Mouse (Mus musculus) retina, adult 2 months (tissue): ENCODE results near the gene M6pr.

Experiments
- DNase-seq: peaks from one replicate; pipeline ENCODE4 v3.0.0-alpha.2; 2012; ENCODE audit warnings: low read depth, low spot score

M6pr gene

DNA sequence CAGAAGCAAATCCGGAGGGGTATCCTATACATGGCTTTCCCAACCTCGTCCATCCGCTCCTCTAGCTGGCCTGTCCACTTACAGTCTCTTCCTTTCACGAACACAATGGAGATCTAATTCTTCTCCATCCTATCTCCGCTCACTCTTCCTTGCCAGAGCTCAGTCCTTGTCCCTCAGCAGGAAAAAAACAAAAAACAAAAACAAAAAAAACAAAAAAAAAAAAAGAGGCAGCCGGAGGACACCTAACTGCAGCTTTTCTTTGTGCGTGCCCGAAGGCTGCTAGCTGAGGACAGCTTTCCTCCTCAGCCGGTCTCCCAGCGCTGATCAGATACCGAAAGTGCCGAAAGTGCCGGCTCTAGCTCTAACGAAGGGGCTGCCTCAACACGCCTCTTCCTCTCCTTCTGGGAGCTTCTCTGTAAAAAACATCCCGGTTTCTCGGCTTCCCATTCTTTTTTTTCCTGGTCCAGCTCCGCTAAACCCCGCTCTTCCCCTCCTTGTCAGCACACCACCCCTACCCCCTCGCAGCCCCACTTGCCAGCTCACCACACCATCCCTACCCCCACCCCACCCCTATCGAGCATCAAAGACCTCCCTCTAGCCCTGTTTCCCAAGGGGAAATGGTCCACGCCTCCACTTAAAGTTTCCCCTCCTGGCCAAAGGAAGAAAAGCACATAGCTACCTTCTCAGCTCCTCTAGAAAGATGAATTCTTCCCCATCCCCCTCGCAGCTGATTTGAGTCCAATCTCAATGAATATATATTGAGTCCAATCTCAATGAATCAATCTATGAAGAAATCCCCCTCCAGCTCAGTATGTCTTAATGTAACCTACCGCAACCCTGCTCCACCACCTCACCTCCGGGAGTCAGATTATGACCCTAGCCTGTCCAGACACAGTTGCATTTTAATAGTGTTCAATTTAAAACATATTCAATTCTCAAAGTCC is 11.0 kb upstream of the M6pr start:
- DNase-seq = no peak

DNA sequence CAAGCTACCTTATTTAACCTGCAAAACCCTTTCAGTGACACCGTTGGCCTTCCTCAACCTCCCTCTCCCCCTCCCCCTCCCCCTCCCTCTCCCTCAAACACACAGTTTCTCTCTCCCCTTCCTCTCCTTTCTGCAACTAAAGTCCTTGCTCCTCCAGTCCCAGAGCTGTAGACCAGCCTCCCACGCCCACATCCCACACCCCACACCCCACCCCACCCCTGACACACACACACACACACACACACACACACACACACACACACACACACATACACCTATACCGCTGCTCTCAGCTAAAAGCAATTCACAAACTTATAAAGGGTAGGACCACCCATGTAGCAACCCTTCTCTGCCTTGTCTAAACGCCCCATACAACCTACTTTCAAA is 10.3 kb upstream of the M6pr start:
- DNase-seq = no peak

DNA sequence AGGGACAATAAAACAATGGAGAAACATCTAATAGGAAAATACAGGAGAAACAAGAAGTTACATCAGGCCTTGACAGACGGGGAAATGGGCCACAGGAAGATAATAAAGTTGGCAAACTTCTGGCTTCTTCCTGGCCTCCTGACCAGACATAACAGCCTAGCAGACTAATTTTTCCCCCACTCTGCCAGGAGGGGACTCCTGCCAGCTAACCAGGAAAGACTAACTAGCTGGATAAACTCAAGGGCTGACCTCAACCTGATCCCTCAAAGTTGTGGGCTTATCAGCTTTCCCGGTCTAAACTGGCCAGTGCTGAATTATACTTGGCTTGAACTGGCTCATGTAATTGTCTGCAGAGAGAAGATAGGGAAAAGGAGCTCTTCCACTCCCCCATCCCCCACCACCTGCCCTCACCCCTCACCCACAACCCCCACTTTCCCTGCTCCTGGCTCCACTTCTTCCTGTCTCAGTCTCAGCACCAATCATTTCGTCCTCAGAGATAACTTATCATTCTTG is 8.8 kb upstream of the M6pr start:
- no peak for DNase-seq

DNA sequence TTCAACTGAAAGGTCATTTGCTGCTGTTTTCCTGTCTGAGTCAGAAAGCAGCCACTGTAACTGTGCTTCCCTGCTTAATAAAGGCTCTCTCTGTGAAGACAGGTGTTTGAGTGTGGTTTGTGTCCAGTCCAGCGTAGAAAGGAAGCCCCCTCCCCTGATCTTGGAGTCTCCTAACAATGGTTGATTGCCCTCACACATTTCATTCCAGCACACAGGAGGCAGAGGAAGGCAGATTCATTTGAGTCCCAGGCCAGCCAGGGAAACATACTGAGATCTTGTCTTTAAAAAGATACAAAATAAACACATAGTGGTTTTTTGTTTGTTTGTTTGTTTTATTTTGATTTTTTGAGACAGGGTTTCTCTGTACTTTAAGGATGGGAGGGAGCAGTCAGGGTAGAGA is 6.4 kb upstream of the M6pr start:
- no peak for DNase-seq

DNA sequence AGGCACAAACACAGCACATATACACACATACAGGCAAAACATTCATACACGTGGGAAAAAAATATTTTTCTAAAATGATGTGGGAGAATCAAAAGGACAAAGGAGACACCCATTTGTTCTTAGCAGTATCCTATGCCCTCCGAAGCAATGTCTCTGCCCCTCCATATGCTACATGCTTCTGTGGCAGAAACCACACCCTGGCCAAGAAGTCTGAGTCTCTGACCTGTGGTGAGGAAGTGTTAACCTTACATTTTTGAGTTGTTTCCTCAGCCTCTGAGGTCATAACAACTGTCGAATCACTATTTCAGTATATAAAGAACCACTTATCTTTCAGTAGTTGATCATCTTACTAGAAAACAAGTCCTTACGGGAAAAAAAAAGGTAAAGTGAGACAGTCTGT is 5.9 kb upstream of the M6pr start:
- DNase-seq = no peak

DNA sequence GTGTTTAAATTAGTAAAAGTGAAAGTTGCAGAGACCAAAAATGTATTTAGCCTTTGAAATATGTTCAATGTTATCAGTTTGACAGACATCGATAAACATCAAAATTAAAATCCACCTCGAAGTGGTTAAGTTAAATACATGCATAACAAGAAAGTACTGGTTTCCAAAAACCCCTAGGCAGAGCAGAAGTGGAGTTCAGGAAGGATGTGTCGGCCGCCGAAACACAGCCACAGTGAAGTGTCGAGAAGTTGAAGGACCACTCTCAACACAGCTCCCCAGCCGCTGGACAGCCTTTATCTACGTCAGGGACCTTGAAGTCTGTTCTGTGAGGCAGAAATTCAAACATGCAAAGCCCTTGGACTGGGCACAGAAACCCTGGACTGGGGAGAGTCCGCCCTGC is 5.0 kb upstream of the M6pr start:
- no peak for DNase-seq

DNA sequence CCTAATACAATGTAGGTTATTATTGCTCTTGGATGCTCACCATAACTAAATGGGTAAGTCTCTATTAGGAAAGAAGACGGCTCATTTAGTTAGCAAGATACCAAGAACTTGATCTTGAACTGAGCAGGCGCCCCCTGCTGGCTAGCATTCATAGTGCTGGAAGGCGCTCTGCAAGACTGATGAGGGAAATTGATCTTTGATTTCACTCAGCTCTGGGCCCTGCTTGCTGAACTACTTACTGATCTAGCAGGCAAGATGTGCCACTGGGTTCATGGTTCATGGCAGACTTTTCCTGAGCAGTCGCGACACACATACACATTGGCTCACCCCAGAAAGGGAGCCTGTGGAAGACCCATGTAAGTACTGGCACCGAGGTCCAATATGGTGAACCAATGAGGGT is 4.2 kb upstream of the M6pr start:
- DNase-seq = peak; percentile 32

DNA sequence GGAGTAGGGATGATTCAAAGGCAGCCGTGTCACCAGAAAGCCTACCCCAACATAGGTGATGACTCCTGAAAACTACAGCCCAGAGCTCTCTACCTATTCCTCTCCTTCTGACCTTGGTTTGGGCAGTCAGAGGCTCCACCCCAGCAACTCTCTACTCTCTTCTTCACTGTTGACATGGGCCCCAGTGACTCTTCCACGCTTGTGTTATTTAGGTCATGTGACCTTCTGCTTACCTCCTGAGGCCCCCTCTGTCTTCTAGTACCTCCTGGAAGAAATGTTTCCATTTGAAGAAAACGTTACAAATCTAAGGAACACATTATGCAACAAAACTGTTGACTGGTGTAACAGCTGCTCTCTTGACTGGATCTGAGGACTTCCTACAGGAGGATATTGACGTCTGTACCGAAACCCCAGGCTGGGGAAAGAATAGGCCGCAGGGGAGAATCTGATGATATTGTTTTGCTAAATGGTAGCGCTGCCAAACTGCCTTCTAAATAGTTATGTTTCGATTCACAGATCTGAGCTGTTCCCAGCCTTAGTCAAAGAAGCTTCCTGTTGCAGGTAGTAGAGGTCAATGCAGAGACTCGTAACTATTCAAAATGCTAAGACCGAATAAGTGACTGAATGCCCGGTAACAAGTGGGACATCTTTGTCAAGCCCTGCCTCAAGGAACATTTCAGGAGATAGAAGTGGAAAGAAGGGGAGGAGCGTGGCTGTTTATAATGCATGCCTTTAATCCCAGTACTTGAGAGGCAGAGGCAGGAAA is 3.5 kb upstream of the M6pr start:
- DNase-seq = no peak

DNA sequence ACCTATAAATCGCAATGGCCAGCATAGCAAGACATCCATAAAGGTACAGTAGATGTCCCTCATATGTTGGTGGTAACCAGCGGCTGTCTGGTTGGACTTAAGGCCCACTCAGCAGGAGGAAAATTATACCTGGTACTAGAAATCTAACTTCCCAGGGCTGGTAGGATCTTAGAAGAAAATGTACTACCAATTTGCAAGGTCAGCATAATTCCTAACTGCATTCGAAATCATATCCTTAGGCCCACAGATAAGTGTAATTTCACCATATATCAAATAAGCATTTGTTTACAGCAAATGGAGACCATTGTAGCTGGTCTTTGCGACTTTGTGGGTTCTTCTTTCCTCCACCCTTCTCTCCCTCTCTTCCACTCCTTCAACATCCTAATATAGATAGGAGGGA is 1.8 kb upstream of the M6pr start:
- DNase-seq = no peak

DNA sequence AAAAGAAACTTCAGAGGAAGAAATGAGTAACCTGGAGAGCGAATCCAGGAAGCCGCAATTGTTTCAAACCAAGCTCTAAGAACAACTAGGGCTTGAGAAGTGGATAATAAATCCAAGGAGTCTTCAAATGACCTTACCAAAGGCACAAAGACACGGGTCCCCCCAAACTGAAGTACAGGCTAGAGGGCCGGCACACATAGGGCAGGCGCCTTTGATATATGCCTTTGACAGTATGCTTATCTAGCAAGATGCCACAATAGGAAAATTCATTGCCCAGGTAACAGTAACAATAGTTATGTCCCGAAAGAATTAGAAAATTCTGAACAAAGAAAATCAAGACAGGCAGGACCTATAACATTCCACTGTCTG is 400 bp upstream of the M6pr start:
- peak; percentile 3 for DNase-seq

DNA sequence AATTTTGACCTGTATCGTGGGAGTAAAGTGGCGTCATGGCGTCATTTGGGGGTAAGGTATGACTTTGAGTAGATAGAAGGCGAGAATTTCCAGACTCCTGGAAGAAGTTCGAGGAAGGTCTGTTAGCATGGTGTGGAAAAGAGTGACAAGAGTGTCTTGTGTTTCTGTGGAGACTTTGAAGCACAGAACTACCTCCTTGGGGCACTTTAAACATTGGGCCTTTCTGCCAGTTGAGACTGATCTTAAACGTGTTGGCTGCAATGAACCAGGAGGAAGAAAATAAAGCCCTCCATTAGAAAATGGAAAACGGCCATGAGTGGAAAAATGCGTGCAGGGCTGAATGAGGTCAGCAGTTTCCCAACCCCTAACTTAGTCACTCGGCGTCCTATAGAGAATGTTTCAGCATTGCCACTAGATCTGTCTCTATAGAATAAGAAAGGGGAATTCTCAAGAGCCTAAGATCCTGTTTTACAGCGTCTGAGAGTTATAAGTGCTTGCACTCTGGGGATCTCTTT is 983 bp downstream of the M6pr start:
- DNase-seq = no peak

DNA sequence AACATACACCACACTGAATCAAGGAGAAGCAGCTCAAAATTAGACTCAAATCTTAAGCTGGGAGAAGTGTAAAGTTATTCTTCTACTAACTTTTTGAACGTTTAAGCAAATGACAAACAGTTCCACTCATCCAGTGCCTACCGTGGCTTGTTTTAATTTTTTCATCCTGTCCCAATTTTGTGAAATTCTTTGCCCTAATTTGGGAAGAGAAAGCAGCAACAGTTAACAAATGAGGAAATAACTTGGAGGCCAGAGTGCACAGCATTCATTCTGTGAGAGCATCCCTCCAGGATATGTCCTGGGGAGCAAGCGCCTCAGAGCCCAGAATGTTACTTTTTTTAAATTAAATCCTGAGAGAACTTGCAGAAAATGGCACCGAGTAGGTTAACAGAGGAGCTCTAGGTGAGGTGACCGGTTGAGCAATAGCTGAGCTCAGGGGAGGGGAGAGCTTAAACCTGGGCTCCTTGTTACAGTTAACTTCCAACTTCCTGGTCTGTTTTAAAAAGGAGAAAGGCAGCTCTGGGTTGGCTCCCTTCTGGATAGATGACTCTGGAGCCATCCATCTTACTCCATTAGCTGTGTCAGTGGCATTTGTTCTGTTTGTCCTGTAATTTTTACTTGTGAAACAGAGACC is 1.8 kb downstream of the M6pr start:
- DNase-seq = no peak

DNA sequence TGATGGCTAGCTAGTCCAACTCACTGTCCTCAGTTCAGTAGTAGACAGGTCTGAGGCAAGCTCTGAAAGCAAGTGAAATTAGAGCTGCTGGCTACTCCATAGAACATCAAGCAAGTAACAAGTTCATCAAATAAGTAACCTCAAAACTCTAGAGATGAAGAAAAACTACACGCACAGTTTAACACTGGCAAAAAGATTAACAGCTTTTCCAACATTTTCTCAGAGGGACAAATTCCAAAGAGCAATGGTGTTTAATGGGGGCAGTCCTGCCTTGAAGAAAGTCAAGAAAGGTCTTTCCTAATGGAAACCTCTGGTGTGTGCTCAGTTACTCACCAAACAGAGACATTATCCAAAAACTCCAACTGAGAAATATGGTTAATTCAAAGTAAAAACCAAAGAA is 10.2 kb downstream of the M6pr start:
- no peak for DNase-seq

DNA sequence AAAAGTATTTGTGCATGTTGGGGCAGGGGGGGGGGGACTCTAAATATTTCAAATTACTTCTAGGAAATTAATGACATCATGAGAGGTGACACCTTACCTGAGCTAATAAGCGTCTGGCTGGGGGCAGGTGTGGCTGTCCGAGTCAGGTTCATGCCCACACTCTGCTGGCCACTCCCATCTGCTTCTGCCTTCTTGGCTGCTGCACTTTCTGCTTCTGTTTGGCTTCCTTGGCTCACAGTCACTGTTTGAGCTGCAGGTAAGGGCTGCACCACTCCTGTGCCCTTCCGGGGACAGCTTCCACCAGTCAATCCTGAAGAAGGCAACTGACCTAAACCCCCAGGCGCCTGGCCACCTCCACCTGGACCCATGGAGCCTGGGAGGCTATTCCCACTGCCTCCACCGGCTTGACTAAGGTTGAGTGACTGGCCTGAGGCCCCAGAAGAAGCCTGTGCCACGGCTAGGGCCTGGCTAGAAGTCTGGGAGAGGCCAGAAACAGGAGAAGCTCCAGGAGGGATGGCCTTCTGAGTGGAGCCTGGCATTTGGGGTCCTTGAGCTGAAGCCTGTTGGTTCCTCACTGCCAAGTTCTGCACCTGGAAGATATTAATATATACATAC is 16.9 kb downstream of the M6pr start:
- no peak for DNase-seq

DNA sequence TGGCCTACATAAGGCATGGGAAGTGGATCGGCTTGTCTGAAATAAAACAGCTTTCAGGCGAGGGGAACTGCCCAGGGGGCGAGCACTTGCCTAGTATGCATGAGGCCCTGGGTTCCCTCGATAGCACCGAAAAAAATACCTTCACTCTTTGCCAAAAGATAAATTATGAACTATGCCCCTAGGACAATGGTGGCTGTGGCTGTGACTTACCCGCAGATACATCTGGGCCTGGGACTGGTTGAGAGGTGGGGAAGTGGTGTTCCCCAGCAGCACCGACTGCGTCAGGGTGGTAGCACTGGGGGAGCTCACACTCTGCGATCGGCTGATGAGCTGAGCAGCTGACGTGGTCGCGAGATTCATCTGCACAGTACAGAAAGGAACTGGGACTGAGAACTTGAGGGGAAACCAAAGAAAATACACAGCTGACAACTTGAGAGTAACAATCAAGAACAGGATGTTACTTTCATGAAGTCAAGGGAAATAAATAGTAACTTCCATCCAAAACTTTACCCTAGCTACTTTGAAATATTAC is 24.6 kb downstream of the M6pr start:
- DNase-seq = no peak

DNA sequence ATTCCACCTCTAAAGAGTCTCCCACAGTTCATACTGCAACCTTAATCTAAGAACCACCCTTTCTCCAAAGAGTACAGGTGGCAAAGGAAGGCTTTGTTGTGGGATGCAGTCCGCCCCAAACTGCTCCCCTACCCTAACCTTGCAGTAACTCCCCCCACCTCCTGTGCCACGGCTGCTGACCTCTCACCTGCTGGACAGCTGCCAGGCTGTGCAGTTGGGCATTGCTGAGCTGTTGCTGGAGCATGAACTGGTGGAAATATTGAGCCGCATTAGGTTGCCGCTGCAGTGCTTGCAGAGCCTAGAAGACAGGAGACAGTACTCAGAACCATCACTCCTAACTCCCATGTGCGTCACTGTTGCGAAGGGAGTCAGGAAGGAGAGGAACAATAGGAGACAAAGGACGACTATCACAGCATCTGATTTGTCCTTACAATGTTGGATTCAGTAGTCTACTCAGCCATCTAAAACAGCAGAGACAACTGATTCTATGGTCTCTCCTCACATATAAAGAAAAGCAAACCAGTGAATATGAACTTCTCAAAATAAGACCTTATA is 26.3 kb downstream of the M6pr start:
- no peak for DNase-seq

DNA sequence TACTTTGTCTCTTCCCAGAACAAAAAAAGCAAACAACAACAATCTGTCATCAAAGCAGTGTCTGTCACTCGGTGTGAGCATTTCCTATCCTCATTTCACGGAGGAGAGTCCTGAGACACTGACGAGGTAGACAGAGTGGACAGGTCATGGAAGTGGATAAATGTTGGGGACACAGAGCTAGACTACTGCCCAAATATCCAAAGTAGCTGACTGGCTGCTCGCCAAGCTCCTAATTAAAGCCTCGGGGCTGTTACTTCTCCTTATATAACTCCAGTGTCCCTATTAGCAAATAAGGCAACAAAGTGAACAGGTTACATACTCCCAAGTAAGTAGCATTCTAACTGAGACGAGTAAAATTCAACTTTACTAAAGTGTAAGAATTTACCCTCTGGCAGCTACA is 29.0 kb downstream of the M6pr start:
- DNase-seq = no peak

DNA sequence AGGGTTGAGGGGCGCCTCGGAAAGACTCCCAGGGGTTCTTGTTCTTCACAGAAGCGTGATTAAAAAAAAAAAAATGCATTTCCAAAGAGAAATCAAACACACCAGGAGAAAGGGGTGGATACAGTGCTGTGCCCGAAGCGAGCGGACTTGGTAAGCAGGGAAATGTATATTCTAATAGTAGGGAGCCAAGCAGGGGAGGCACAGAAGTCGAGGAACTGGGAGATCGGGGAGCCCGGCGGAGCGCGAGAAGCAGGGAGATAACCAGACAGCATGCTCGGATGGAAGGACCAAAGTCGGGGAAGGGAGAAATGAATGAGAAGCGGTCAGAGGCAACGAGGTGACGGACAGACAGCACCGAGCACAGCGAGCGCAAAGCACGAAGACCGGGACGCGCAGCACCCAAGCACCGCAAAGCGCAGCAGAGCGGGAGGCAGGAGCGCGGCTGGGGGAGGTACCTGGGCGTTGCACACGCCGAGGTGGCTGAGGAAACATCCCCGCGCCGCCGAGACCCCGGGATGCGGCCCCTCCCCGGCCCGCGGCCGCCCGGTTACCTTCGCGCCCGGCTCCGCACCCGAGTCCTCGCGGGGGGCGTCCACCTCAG is 30.6 kb downstream of the M6pr start:
- DNase-seq = no peak

DNA sequence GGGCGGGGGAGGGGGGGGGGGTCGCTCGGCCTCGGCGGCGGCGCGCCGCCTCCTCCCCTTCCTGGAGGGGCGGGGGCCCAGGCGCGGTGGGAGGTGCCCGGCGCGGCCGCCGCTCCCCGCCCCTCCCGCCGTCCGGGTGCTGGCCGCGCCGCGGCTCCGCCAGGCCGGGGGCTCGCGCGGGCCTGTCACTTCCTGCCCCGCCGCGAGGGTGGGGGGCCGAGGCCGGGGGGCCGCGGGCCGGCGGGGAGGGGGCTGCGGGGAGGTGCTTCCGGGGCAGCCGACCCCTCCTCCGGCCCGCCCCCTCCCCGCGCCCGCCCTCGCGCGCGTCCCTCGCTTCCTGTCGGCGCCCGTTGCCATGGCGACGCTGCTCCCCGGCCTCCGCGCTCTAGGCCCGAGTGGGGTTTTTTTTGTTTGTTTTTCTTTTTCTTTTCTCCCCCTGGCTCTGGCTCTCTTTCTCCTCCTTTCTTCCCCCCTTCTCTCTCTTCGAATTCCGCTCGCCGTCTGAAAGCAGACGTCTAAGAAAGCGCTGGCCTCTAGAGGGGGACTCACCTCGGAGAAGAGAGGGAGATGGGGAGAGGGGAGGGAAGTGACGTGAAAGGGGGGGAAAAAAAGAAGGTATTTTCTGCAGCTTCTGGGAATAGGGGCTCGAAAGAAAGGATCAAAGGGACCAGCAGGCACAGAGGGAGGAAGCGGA is 31.3 kb downstream of the M6pr start:
- DNase-seq = peak; percentile 68

DNA sequence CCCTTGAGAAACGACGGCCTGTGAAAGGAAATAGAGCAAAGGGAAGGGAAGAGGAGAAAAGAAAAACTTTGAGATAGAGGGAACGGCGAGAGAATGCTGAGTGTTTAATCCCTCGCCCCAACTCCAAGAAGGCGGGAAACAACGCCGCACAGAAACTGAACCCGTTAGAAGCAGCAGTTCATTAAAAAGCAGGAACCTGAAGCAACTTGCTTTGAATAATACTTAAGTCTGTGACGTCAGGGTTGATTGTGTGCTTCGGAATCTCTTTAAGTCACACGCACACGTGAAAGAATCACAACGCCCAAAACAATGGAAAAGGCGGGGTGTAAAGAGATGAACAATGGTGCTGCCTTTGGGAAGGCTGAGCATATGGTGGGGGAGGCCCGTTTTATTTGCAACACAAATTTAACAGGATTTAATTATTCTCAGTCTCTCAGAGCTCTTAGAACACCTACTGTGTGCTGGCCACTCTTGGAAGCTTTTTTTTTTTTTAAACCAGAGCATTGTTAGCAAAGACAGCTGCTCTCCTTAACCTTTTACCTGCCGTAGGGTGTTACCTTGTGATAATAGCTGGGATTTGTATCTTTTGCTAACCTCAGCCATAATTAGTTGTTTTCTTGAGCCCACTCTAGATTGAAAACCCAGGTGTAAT is 32.0 kb downstream of the M6pr start, which contains the start of gene Phc1:
Gene Phc1, minus strand, starts transcription at position 213 of the 652 bp plus-strand sequence.
- DNase-seq = no peak
